26 mouse cellular contexts compared by ENCODE assay signal in genomic region chr10:37071420-37071819, GRCm38 (mm10).
"Had no signal": no experiment of that assay in that cellular context is flagged by ENCODE, and none has a peak within 500 bp of the region (broad histone marks: within the 10 kb centered on the region; RNA-seq: fewer than 3 reads in every experiment).

No protein-coding gene starts in this region.

- H3K4me1 ChIP-seq: heart, embryonic 10.5 days; hindbrain, embryonic 10.5 days; hindbrain, embryonic 12.5 days; intestine, embryonic 15.5 days; limb, embryonic 10.5 days; liver, embryonic 13.5 days had no signal

- ATAC-seq: hindbrain, embryonic 16.5 days; inflammation-experienced regulatory T-cells, adult 6 months; intestine, embryonic 15.5 days; intestine, postnatal 0 days had no signal

- DNase-seq: gastrocnemius, adult 2 months; gastrocnemius, postnatal 10 days; gastrocnemius, postnatal 25 days; heart, postnatal 10 days; heart, postnatal 4 days; kidney, adult 18-20 months; kidney, adult 8-10 months; kidney, postnatal 10 days; kidney, postnatal 25 days; kidney, postnatal 4 days; liver; liver, embryonic 13.5 days had no signal

- H3K9me3 ChIP-seq: heart, embryonic 10.5 days; heart, embryonic 12.5 days; hindbrain, embryonic 10.5 days; hindbrain, embryonic 12.5 days; intestine, embryonic 15.5 days; limb, embryonic 10.5 days; limb, embryonic 12.5 days; liver, embryonic 13.5 days had no signal

- H3K4me2 ChIP-seq: heart, embryonic 12.5 days; hindbrain, embryonic 12.5 days; hindbrain, embryonic 14.5 days; intestine, embryonic 15.5 days; limb, embryonic 12.5 days; liver, embryonic 11.5 days; liver, embryonic 13.5 days had no signal

- H3K9ac ChIP-seq: heart, embryonic 12.5 days; hindbrain, embryonic 12.5 days; hindbrain, embryonic 14.5 days; intestine, embryonic 15.5 days; limb, embryonic 12.5 days; liver, embryonic 13.5 days had no signal

- H3K36me3 ChIP-seq: heart, embryonic 10.5 days; heart, embryonic 12.5 days; hindbrain, embryonic 10.5 days; hindbrain, embryonic 12.5 days; intestine, embryonic 15.5 days; limb, embryonic 10.5 days; limb, embryonic 12.5 days; liver, embryonic 13.5 days had no signal

- H3K27me3 ChIP-seq: heart, embryonic 12.5 days; hindbrain, embryonic 12.5 days; intestine, embryonic 15.5 days; limb, embryonic 12.5 days; liver, embryonic 13.5 days had no signal

- H3K4me3 ChIP-seq: gastrocnemius, adult 2 months; heart, embryonic 10.5 days; heart, embryonic 12.5 days; hindbrain, embryonic 10.5 days; hindbrain, embryonic 12.5 days; intestine, embryonic 15.5 days; layer of hippocampus, adult 2 months; left cerebral cortex, adult 2 months; limb, embryonic 10.5 days; limb, embryonic 12.5 days; liver, embryonic 13.5 days had no signal

- H3K27ac ChIP-seq: gastrocnemius, adult 2 months; heart, embryonic 10.5 days; hindbrain, embryonic 10.5 days; hindbrain, embryonic 12.5 days; hindbrain, embryonic 14.5 days; intestine, embryonic 15.5 days; layer of hippocampus, adult 2 months; left cerebral cortex, adult 2 months; limb, embryonic 10.5 days; limb, embryonic 12.5 days; liver, embryonic 13.5 days had no signal
